Mouse (Mus musculus) right cerebral cortex, postnatal 14 days (tissue): Measurements from ENCODE around the gene Smarcd2.
"Not testable (repeated sequence)": the region's sequence is repeated elsewhere in the genome, so short reads cannot be mapped to it uniquely, and the experiment has no call there.

Experiments used
- DNase-seq: peaks from one replicate; pipeline ENCODE4 v3.0.0; 2022

Smarcd2 gene

GRCm38 (mm10) chr11:106274971-106275411 lies 2.2 kb upstream of the Smarcd2 start:
- no peak for DNase-seq

DNA sequence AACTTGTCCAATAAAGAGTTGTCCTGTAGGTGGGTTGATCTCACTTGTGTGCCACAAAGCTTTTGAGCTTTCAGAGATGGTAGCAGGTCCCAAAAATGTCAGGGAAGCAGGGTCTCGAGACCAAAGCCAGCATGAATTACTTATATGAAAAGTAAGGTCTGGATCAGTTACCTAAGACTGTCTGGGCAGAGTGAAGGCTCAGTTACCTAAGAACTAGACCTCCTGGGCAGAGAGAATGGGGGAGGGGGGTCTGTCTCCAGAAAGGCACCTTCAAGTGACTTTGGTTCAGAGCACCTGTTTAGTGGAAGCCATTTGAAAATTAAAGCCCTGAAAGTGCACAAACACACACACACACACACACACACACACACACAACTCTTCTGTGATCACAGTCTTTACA lies 1.6 kb upstream of the Smarcd2 start:
- DNase-seq: no peak

DNA sequence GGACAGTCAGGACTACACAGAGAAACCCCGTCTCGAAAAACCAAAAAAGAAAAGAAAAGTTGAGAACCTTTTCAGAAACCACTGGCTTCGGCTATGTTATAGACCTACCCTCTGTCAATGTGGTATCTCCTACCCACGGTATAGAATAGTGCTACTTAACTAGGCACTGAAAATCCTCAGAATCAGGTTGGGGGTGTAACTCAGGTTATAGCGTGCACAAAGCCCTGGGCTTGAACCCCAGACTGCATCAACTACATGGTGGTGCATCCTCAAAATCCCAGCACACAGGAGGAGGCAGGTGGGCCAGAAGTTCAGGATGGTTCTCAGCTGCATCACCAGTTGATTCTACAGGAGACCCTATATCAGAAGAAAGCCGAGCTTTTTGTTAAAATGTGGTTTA lies 1.0 kb upstream of the Smarcd2 start:
- no peak for DNase-seq

- no peak for DNase-seq
Observed at GRCm38 (mm10) chr11:106273311-106273684, 526 bp upstream of the Smarcd2 start.

- peak; percentile 29 for DNase-seq
Observed at GRCm38 (mm10) chr11:106271794-106272643, 753 bp downstream of the Smarcd2 start.

GRCm38 (mm10) chr11:106271131-106271793 lies 1.5 kb downstream of the Smarcd2 start:
- no peak for DNase-seq

- DNase-seq: no peak
Observed at GRCm38 (mm10) chr11:106269060-106269431, 3.7 kb downstream of the Smarcd2 start.

DNA sequence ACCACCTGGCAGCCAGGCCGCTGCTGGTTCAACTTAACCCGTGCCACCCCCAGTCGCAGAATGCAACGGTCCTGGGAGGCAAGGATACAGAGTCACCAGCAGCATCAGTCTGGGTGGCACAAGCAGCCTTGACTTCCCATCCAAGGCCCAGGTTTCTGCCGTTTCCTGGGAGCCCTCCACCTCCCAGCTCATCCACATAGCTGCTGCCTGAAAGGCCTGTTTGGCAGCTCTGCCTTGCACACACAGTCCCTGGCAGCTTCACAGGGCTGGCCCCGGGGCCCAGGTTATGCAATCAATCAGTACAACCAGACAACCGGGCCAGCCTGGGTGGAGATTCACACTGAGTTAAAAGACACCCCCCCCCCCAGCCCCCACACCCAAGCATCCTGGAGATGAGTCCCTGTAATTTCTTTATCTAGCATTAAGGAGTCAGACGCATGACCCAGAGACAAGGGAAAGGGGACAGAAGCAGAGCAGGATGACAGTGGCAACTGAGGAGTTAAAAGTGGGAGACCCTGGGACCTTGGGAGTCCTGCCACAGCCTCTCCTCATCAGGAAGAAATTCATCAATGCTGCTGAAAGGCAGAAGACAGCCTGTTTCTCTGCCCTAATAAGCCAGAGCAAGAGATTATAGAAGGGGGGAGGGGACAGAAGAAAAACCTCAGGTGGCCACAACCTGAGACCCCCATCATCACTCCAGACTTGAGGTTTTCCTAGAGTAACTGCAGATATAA lies 4.3 kb downstream of the Smarcd2 start:
- DNase-seq: peak; percentile 39

- no peak for DNase-seq
Observed at GRCm38 (mm10) chr11:106267871-106268270, 4.9 kb downstream of the Smarcd2 start.

DNA sequence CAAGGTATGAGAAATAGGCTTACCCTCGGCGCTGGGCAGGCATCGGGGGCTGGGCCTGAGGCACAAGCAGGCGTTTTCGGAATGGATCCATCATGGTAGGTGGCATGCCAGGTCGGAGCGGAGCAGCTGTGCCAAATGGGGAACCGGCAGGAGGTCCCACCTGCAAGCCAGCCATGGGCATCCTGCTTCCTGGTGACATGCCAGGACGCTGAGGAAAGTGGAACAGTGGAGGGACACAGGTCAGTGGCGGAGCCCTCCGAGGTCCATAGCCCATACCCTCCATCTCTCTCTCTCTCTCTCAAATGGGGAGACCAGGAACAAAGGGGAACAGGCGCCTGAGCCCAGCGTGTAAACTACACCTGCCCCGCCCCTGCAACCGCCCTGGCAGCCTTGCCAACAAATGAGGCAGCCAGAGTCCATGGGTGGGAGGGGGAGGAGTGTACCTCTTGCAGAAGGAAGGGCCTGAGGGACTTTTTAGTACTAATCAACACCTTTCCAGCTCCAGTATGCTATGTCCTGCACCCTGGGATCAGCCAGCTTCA lies 5.4 kb downstream of the Smarcd2 start:
- DNase-seq: no peak

- DNase-seq: no peak
Observed at GRCm38 (mm10) chr11:106266431-106266830, 6.3 kb downstream of the Smarcd2 start.

- DNase-seq: no peak
Observed at GRCm38 (mm10) chr11:106265570-106265969, 7.2 kb downstream of the Smarcd2 start.

DNA sequence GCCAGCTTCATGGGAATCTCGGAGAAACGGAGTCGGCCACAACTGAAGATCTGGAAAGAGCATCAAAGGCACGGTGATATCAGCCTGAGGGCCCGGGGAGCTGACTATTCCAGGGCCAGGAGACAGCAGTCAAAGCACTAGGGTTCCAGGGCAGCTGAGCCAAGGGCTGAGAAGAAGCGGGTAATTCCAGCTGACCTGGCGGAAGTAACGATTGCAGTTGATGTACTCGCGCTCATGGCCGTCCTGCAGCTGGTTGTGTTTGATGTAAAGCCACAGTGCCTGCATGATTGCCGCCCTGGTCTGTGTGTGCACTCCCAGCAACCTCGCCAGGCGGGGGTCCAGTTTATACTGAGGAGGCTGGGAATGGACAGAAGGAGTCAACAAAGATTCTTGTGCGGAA lies 7.8 kb downstream of the Smarcd2 start:
- no peak for DNase-seq

GRCm38 (mm10) chr11:106263963-106264362 lies 8.8 kb downstream of the Smarcd2 start:
- no peak for DNase-seq

DNA sequence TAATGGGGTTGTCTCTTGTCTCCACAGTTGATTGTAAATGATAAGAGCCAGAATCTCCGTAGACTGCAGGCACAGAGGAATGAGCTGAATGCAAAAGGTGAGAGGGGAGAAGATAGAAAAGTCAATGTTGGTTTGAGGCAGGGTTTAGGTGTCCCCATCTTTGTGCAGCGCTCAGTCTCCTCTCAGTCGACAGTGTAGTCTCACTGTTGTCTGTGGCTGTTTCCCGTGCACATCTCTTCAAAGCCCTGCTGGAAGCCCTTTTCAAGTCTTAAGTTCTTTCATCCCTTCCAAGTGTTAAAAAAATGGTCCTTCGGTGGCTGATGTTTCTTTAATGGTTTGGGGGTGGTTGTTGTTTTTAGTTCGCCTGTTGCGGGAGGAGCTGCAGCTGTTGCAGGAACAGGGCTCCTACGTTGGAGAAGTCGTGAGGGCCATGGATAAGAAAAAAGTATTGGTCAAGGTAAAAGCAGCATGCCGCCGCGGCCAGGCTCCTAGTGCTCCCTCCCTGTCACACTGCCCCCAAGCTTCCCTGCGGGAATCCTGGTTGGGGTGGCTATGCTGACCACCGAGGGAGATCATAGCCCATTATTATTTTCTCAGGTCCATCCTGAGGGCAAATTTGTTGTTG lies 11.8 kb downstream of the Smarcd2 start:
- DNase-seq: no peak

- no peak for DNase-seq
Observed at GRCm38 (mm10) chr11:106256775-106257174, 16.0 kb downstream of the Smarcd2 start.

- DNase-seq: peak; percentile 98
Observed at GRCm38 (mm10) chr11:106255685-106256451, 16.9 kb downstream of the Smarcd2 start, which contains the start of the genes Ftsj3 and Psmc5. Ftsj3 (minus strand) TSS chr11:106256079. Psmc5 (plus strand) TSS chr11:106256154.

DNA sequence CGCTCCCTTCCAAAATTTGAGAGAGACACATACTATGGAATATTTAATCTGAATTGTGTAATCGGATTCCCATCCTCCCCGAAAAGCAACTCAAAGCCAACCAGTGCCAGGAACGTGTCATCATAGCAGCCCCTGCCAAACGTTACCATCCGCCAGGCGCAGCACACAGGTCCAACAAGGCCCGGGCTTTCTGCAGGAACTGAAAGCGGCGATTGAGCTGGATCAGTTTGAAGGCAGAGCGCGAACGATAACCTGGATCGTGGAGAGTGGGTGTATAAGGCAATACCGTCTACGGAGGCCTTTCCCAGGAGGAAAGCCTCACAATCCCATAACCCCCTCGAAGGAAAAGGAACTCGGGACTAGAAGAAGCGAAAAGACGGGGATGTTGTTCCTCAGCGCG lies 17.6 kb downstream of the Smarcd2 start:
- no peak for DNase-seq

- no peak for DNase-seq
Observed at GRCm38 (mm10) chr11:106254767-106255166, 18.0 kb downstream of the Smarcd2 start.

DNA sequence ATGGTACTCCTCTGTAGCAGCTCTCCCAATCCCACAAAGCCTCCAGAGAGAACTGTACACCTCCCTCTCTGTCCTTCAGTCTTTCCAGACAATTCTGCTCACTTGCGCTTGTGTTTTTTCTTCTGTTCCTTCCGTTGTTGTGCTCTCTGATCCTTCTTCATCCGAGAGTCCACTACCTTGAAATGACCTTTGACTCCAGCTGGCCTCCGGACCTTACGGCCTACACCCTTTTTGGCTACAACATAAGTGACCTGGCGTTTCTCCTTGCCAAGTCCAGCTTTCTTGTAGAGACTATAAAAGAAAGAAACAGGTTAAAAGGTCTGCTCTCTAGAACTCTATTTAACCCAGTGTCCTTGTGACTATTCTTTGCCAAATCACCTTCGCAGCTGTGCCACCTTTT lies 23.4 kb downstream of the Smarcd2 start:
- DNase-seq: no peak

DNA sequence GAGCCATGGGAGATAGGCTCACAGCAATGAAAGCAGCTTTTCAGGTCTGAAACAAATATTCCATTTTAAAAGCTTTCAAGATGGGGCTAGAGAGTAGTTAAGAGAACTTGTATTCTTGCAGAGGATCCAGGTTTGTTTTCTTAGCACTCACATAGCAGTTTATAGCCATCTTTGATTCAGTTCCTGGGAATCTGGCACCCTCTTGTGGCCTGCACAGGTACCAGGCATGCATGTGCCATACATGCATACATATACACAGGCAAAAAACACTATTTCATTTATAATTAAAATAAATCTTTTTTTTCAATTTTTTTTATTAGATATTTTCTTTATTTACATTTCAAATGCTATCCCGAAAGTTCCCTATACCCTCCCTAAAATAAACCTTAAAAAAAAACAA lies 25.9 kb downstream of the Smarcd2 start:
- DNase-seq: no peak

- DNase-seq: not testable (repeated sequence)
Observed at GRCm38 (mm10) chr11:106233978-106234377, 38.8 kb downstream of the Smarcd2 start.
